Mouse (Mus musculus) spleen, adult 2 months (tissue): Measurements from ENCODE around the gene Abcf3. TPM values are rescaled to one million over a fixed set of nuclear protein-coding genes. Genes with fewer than 3 reads are reported as not detected.

Experiments used
- DNase-seq, 2 experiments: peaks; one replicate each; pipeline versions ENCODE4 v3.0.0 to v3.0.0-alpha.2; 2012 to 2021; ENCODE audit warnings: low spot score in 2 of 2, low read depth in 1 of 2
- H3K27ac ChIP-seq: fragments of 200-500 bp; 2 replicates; pipeline ENCODE4 v1.5.1; 2012; ENCODE audit warnings: low read length, inconsistent platforms; ENCODE audit not compliant: insufficient read depth
- H3K27me3 ChIP-seq: fragments of 200-500 bp; 2 replicates; pipeline ENCODE4 v1.6.1; 2012; ENCODE audit warnings: mild to moderate bottlenecking, moderate library complexity, low read length, inconsistent platforms; ENCODE audit not compliant: control insufficient read depth, insufficient read depth
- H3K36me3 ChIP-seq: fragments of 200-500 bp; 2 replicates; pipeline ENCODE4 v1.6.1; 2012; ENCODE audit warnings: mild to moderate bottlenecking, low read length, inconsistent platforms; ENCODE audit not compliant: control insufficient read depth, insufficient read depth
- H3K4me1 ChIP-seq: fragments of 200-500 bp; 2 replicates; pipeline ENCODE4 v1.6.1; 2011; ENCODE audit warnings: inconsistent platforms; ENCODE audit not compliant: control insufficient read depth, insufficient read depth, insufficient read length
- H3K4me3 ChIP-seq: fragments of 200-500 bp; 2 replicates; pipeline ENCODE4 v1.5.1; 2011; ENCODE audit warnings: mild to moderate bottlenecking, inconsistent platforms; ENCODE audit not compliant: insufficient read depth, insufficient read length; ENCODE audit errors: extremely low read depth
- CTCF ChIP-seq: fragments of 200-500 bp; IDR thresholded peaks from 2 replicates; pipeline ENCODE4 v1.5.1; 2011; ENCODE audit warnings: mild to moderate bottlenecking, inconsistent platforms; ENCODE audit not compliant: insufficient read depth, insufficient read length, insufficient replicate concordance; ENCODE audit errors: extremely low read depth
- POLR2A ChIP-seq: fragments of 200-500 bp; IDR thresholded peaks from 2 replicates; pipeline ENCODE4 v1.6.1; 2011; ENCODE audit warnings: low read depth, low read length, inconsistent platforms
- WGBS: fragments of 180-500 bp; shearing (Covaris S2); methylation state at CpG from one replicate; pipeline ENCODE4 v1.1.7; 2018; 5-methylcytosine and 5-hydroxymethylcytosine counted together
- polyA plus RNA-seq: library from polyadenylated mRNA; depleted of rRNA; stranded (reverse); fragments of >200 nt; gene quantifications from 2 replicates; pipeline ENCODE4 v1.2.3, GENCODE M21; 2012

Abcf3 gene
- polyA plus RNA-seq, 1 experiment: 32.6 TPM

- Histone ChIP-seq H3K36me3 (peaks cover 12% of the 10 kb centered on the region), H3K4me1 (no peaks in the 10 kb centered on the region), H3K27me3 (no peaks in the 10 kb centered on the region), H3K4me3 (no peak overlapping the region), H3K27ac (no peak overlapping the region)
- TF ChIP-seq POLR2A (no peak), CTCF (no peak)
- DNase-seq: no peak
- WGBS: 44% methylated on average over 1 of the region's 1 CpGs
These were observed 16.7 kb downstream of the Abcf3 start for GRCm38 (mm10) chr16:20565075-20565474.

DNA sequence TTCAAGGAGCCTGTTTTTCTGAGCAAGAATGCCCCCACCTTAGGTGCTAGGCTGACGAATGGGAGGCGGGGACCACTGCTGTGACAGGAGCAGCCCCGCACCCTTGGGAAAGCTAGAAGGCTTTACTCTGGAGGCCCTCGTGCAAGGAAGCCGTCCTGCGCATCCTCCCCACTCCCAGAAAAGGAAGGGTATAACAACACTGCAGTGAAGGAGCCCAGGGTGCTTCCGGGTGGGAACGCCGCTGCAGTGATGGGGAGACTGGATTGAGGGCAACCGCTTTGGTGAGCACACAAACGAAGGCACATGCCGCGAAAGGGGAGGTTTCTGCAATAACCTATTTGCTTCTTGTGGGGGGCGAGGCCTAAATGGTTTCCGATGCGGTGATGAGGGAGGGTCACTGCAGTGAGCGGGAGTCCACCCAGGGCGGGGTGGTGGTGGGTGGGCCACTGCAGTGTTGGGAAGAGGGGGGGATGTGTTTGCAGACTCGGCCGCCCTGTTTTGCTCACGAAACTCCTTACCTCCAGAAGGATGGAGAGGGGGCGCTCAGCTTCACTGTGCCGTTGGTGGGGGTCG, 41.1 kb downstream of the Abcf3 start, which contains the start of gene Vwa5b2:
Gene Vwa5b2, plus strand, starts transcription at position 106 of the 573 bp plus-strand sequence.
- Histone ChIP-seq H3K27ac (no peak within 1 kb of the TSS), H3K4me1 (peaks cover 3% of the 10 kb centered on the region; the same call in 1 of the 2 replicates), H3K36me3 (no peaks in the 10 kb centered on the region), H3K4me3 (peak within 1 kb of the TSS; percentile 17; the same call in 1 of the 2 replicates), H3K27me3 (peaks cover 15% of the 10 kb centered on the region)
- WGBS: 4% methylated on average over 24 of the region's 24 CpGs
- no peak for DNase-seq
- TF ChIP-seq POLR2A (no peak), CTCF (no peak)

- H3K27me3 ChIP-seq: peaks cover 15% of the 10 kb centered on the region
- no peak overlapping the region for H3K27ac ChIP-seq
- no peak for DNase-seq
- H3K36me3 ChIP-seq: no peaks in the 10 kb centered on the region
- under 1% methylated on average over 39 of the region's 39 CpGs for WGBS
- peaks cover 3% of the 10 kb centered on the region; the same call in 1 of the 2 replicates for H3K4me1 ChIP-seq
- H3K4me3 ChIP-seq: peak overlapping the region; percentile 17; the same call in 1 of the 2 replicates
- TF ChIP-seq POLR2A (no peak), CTCF (no peak)
These were observed 41.7 kb downstream of the Abcf3 start for GRCm38 (mm10) chr16:20589939-20590679.

GRCm38 (mm10) chr16:20590680-20591038, 42.3 kb downstream of the Abcf3 start:
- H3K27me3 ChIP-seq: peaks cover 15% of the 10 kb centered on the region
- no peak overlapping the region for H3K27ac ChIP-seq
- 5% methylated on average over 17 of the region's 17 CpGs for WGBS
- no peak overlapping the region for H3K4me3 ChIP-seq
- H3K4me1 ChIP-seq: peaks cover 3% of the 10 kb centered on the region; the same call in 1 of the 2 replicates
- no peaks in the 10 kb centered on the region for H3K36me3 ChIP-seq
- TF ChIP-seq POLR2A: no peak
- TF ChIP-seq CTCF: no peak
- no peak for DNase-seq

- DNase-seq: no peak
- 9% methylated on average over 48 of the region's 48 CpGs for WGBS
- Histone ChIP-seq H3K36me3 (no peaks in the 10 kb centered on the region), H3K4me3 (no peak overlapping the region), H3K27ac (no peak overlapping the region), H3K27me3 (peaks cover 15% of the 10 kb centered on the region), H3K4me1 (peaks cover 3% of the 10 kb centered on the region; the same call in 1 of the 2 replicates)
- TF ChIP-seq CTCF: no peak
- TF ChIP-seq POLR2A: no peak
These were observed 42.8 kb downstream of the Abcf3 start for GRCm38 (mm10) chr16:20591076-20591705.

DNA sequence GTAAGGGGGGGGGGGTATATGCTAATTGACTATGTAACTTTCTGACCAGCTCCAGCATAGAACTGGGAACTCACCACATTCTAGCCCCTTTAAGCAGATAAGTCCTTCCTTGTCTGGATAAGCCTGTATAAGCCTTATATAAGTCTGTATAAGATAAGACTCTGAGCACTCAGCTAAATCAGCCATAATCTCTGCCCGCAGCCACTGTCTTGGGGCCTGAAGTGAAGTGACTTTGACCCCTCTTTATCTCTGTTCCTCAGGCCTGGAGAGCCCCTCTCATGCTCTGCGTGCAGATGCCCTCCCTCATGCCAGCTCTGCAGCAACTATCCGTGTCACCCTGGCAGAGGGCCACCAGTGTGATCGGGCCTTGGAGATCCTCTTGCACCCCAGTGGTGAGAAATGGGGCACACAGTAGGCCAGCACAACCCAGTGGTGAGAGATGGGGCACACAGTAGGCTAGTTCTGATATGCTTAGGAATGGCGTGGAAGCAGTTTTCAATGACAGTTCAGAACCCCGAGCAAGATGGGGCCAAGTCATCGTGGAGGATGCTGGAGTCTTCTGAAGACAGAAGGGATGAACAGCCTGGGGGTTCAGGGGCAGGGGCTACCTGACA, 46.8 kb downstream of the Abcf3 start:
- no peak for DNase-seq
- Histone ChIP-seq H3K27ac (no peak overlapping the region), H3K36me3 (no peaks in the 10 kb centered on the region)

More for the DNA sequence above, 46.8 kb downstream of the Abcf3 start:
- WGBS: 84% methylated on average over 7 of the region's 7 CpGs
- TF ChIP-seq POLR2A (no peak), CTCF (no peak)
- no peak overlapping the region for H3K4me3 ChIP-seq
- no peaks in the 10 kb centered on the region for H3K4me1 ChIP-seq
- H3K27me3 ChIP-seq: peaks cover 6% of the 10 kb centered on the region
